Mouse (Mus musculus) retina, postnatal 1 day (tissue): ENCODE data around the gene Fam160a1.

Source experiments
- DNase-seq: peaks from one replicate; pipeline ENCODE4 v3.0.0-alpha.2; 2012

Gene Fam160a1

GRCm38 (mm10) chr3:85738591-85738990 is 78.5 kb downstream of the Fam160a1 start:
- DNase-seq, result no peak

- DNase-seq, result no peak
These were observed 83.0 kb downstream of the Fam160a1 start for GRCm38 (mm10) chr3:85733939-85734729.

- peak; percentile 95 for DNase-seq
These were observed 89.9 kb downstream of the Fam160a1 start for GRCm38 (mm10) chr3:85727171-85727570.

GRCm38 (mm10) chr3:85725971-85726370 is 91.1 kb downstream of the Fam160a1 start:
- DNase-seq, result no peak

GRCm38 (mm10) chr3:85725110-85725509 is 92.0 kb downstream of the Fam160a1 start:
- no peak for DNase-seq

GRCm38 (mm10) chr3:85722581-85722980 is 94.5 kb downstream of the Fam160a1 start:
- no peak for DNase-seq

GRCm38 (mm10) chr3:85715764-85716297 is 101.3 kb downstream of the Fam160a1 start:
- DNase-seq, result no peak

GRCm38 (mm10) chr3:85713936-85714709 is 103.0 kb downstream of the Fam160a1 start:
- DNase-seq, result no peak

GRCm38 (mm10) chr3:85710695-85711094 is 106.4 kb downstream of the Fam160a1 start:
- DNase-seq, result peak; percentile 39

GRCm38 (mm10) chr3:85707421-85707820 is 109.7 kb downstream of the Fam160a1 start:
- DNase-seq, result peak; percentile 66

GRCm38 (mm10) chr3:85703141-85703882 is 113.8 kb downstream of the Fam160a1 start:
- peak; percentile 35 for DNase-seq

- no peak for DNase-seq
These were observed 118.6 kb downstream of the Fam160a1 start for GRCm38 (mm10) chr3:85698496-85698895.

- no peak for DNase-seq
These were observed 122.0 kb downstream of the Fam160a1 start for GRCm38 (mm10) chr3:85695056-85695455.

- DNase-seq, result no peak
These were observed 124.1 kb downstream of the Fam160a1 start for GRCm38 (mm10) chr3:85693013-85693412.

GRCm38 (mm10) chr3:85691134-85691533 is 126.0 kb downstream of the Fam160a1 start:
- DNase-seq, result peak; percentile 35

GRCm38 (mm10) chr3:85688341-85688740 is 128.8 kb downstream of the Fam160a1 start:
- DNase-seq, result no peak

- DNase-seq, result no peak
These were observed 131.8 kb downstream of the Fam160a1 start for GRCm38 (mm10) chr3:85685271-85685670.

GRCm38 (mm10) chr3:85683618-85684017 is 133.5 kb downstream of the Fam160a1 start:
- DNase-seq, result no peak

- peak; percentile 68 for DNase-seq
These were observed 136.0 kb downstream of the Fam160a1 start for GRCm38 (mm10) chr3:85681136-85681535.

GRCm38 (mm10) chr3:85679960-85680359 is 137.1 kb downstream of the Fam160a1 start:
- no peak for DNase-seq

GRCm38 (mm10) chr3:85679312-85679933 is 137.7 kb downstream of the Fam160a1 start:
- DNase-seq, result no peak

- no peak for DNase-seq
These were observed 139.1 kb downstream of the Fam160a1 start for GRCm38 (mm10) chr3:85677952-85678351.

GRCm38 (mm10) chr3:85677133-85677532 is 140.0 kb downstream of the Fam160a1 start:
- DNase-seq, result no peak
